30 mouse cellular contexts compared by ENCODE assay signal in the genomic region with DNA sequence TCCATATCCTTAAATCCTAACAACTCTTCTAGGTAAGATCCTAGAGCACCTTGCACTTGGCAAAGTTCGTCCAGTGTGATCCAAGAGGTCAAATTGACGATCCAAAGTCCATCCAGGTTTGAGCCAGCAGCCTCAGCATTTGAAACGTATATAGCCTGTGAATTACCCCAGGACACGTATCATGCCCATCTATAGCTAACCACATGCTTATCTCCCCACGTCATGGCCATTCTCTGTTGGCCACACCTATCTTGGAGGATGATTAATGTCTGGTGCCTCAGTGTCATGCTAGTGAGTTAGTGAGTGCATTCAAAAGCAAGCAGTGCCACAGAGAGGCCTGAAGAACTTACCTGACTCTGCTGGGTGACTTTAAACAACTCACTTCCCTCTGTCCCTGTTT.
"Had no signal": no experiment of that assay in that cellular context is flagged by ENCODE, and none has a peak within 500 bp of the region (broad histone marks: within the 10 kb centered on the region; RNA-seq: fewer than 3 reads in every experiment).

No protein-coding gene starts in this region.

- H3K27ac ChIP-seq: heart, embryonic 13.5 days; heart, embryonic 15.5 days; hindbrain, embryonic 10.5 days; hindbrain, embryonic 12.5 days; hindbrain, embryonic 13.5 days; hindbrain, embryonic 14.5 days; hindbrain, embryonic 15.5 days; hindbrain, postnatal 0 days; intestine, embryonic 15.5 days; kidney, embryonic 15.5 days; kidney, postnatal 0 days; layer of hippocampus, adult 2 months; left cerebral cortex, adult 2 months had no signal

- H3K36me3 ChIP-seq: heart, embryonic 12.5 days; heart, embryonic 13.5 days; heart, embryonic 15.5 days; hindbrain, embryonic 10.5 days; hindbrain, embryonic 12.5 days; hindbrain, embryonic 13.5 days; hindbrain, embryonic 15.5 days; intestine, embryonic 15.5 days; kidney, embryonic 15.5 days had no signal

- H3K9ac ChIP-seq: heart, embryonic 12.5 days; heart, embryonic 13.5 days; heart, embryonic 15.5 days; hindbrain, embryonic 12.5 days; hindbrain, embryonic 13.5 days; hindbrain, embryonic 14.5 days; hindbrain, embryonic 15.5 days; intestine, embryonic 15.5 days; kidney, embryonic 15.5 days had no signal

- H3K9me3 ChIP-seq: heart, embryonic 12.5 days; heart, embryonic 13.5 days; heart, embryonic 15.5 days; hindbrain, embryonic 10.5 days; hindbrain, embryonic 12.5 days; hindbrain, embryonic 13.5 days; hindbrain, embryonic 15.5 days; intestine, embryonic 15.5 days; kidney, embryonic 15.5 days had no signal

- H3K4me1 ChIP-seq: heart, embryonic 12.5 days; heart, embryonic 13.5 days; heart, embryonic 15.5 days; hindbrain, embryonic 10.5 days; hindbrain, embryonic 12.5 days; hindbrain, embryonic 13.5 days; hindbrain, embryonic 15.5 days; intestine, embryonic 15.5 days; kidney, embryonic 15.5 days had no signal

- H3K27me3 ChIP-seq: heart, embryonic 12.5 days; heart, embryonic 13.5 days; heart, embryonic 15.5 days; hindbrain, embryonic 12.5 days; hindbrain, embryonic 13.5 days; hindbrain, embryonic 15.5 days; intestine, embryonic 15.5 days; kidney, embryonic 15.5 days had no signal

- DNase-seq: heart, postnatal 10 days; heart, postnatal 14 days; heart, postnatal 36 days; heart, postnatal 4 days; kidney, adult 11 months; kidney, adult 18-20 months; kidney, adult 2 months; kidney, adult 8-10 months; kidney, adult 9 months; kidney, postnatal 10 days; kidney, postnatal 14 days; kidney, postnatal 25 days; kidney, postnatal 36 days; kidney, postnatal 4 days; layer of hippocampus, adult 9-11 months; layer of hippocampus, postnatal 36 days had no signal

- H3K4me3 ChIP-seq: heart, embryonic 12.5 days; heart, embryonic 13.5 days; heart, embryonic 15.5 days; hindbrain, embryonic 10.5 days; hindbrain, embryonic 12.5 days; hindbrain, embryonic 13.5 days; hindbrain, embryonic 15.5 days; intestine, embryonic 15.5 days; kidney, embryonic 15.5 days; layer of hippocampus, adult 2 months; left cerebral cortex, adult 2 months had no signal
